20 mouse cellular contexts compared by ENCODE assay signal in genomic region chr19:28522289-28522688, GRCm38 (mm10).
"Had no signal": no experiment of that assay in that cellular context is flagged by ENCODE, and none has a peak within 500 bp of the region (broad histone marks: within the 10 kb centered on the region; RNA-seq: fewer than 3 reads in every experiment).

No protein-coding gene starts in this region.

- H3K4me2 ChIP-seq: lung, embryonic 14.5 days; midbrain, embryonic 12.5 days; neural tube, embryonic 13.5 days; neural tube, embryonic 15.5 days had no signal

- H3K9me3 ChIP-seq: midbrain, embryonic 12.5 days; neural tube, embryonic 13.5 days; neural tube, embryonic 15.5 days had no signal

- H3K36me3 ChIP-seq: midbrain, embryonic 12.5 days; neural tube, embryonic 13.5 days; neural tube, embryonic 15.5 days had no signal

- H3K9ac ChIP-seq: lung, embryonic 14.5 days; midbrain, embryonic 12.5 days; neural tube, embryonic 13.5 days; neural tube, embryonic 15.5 days had no signal

- H3K27ac ChIP-seq: macrophage; midbrain, embryonic 12.5 days; neural tube, embryonic 13.5 days; neural tube, embryonic 15.5 days had no signal

- H3K4me1 ChIP-seq: megakaryocyte, embryonic 14.5 days; neural tube, embryonic 13.5 days; neural tube, embryonic 15.5 days had no signal

- H3K4me3 ChIP-seq: megakaryocyte, embryonic 14.5 days; midbrain, embryonic 12.5 days; myocyte; neural tube, embryonic 13.5 days; neural tube, embryonic 15.5 days had no signal

- ATAC-seq: midbrain, embryonic 16.5 days had no signal

- DNase-seq: lung, adult 18-20 months; lung, embryonic 14.5 days; lung, postnatal 10 days; lung, postnatal 36 days; midbrain, embryonic 14.5 days; retina, postnatal 1 day; right cerebral cortex, adult 18-20 months; right cerebral cortex, postnatal 25 days; right cerebral cortex, postnatal 4 days; spleen, adult 18-20 months; thymus, adult 18-20 months; thymus, postnatal 14 days; thymus, postnatal 36 days had no signal

- H3K27me3 ChIP-seq: megakaryocyte, embryonic 14.5 days; midbrain, embryonic 12.5 days; neural tube, embryonic 13.5 days; neural tube, embryonic 15.5 days had no signal
